Mouse (Mus musculus) ES-E14 (cell line): ENCODE measurements around the gene Ppp1r15a.

Experiments
- CHD2 ChIP-seq: IDR thresholded peaks from 2 replicates; pipeline ENCODE4 v1.6.1; 2014; ENCODE audit warnings: mild to moderate bottlenecking, low read depth, low read length, inconsistent platforms
- HCFC1 ChIP-seq: IDR thresholded peaks from 2 replicates; pipeline ENCODE4 v1.6.1; 2012; ENCODE audit warnings: low read length, inconsistent platforms, borderline replicate concordance; ENCODE audit not compliant: insufficient read depth
- ZNF384 ChIP-seq: IDR thresholded peaks from 2 replicates; pipeline ENCODE4 v1.6.1; 2012; ENCODE audit warnings: low read depth, low read length, inconsistent platforms

- TF ChIP-seq CHD2 (no peak), HCFC1 (no peak), ZNF384 (no peak)
Measured at GRCm38 (mm10) chr7:45540213-45540612, 14.1 kb upstream of the Ppp1r15a start.
